Mouse (Mus musculus) forebrain, embryonic 12.5 days (tissue): ENCODE data around the gene Gpsm2. TPM values are rescaled to one million over a fixed set of nuclear protein-coding genes. Genes with fewer than 3 reads are reported as not detected.
A peak's percentile ranks its signal among the peaks of the same experiment; 100 is the strongest.

ENCODE experiments used
- ATAC-seq: fragments of 200-750 bp; cut with Nextera tagmentation; 2 replicates; pipeline ENCODE4 v1.8.0; 2017; ENCODE audit warnings: moderate TSS enrichment; ENCODE audit not compliant: low FRiP score
- H3K27ac ChIP-seq: fragments of 300-500 bp; sonication (generic); 2 replicates; pipeline ENCODE4 v1.5.1; 2016; ENCODE audit warnings: mild to moderate bottlenecking
- H3K27me3 ChIP-seq: fragments of 300-500 bp; sonication (generic); 2 replicates; pipeline ENCODE4 v1.6.1; 2016; ENCODE audit warnings: mild to moderate bottlenecking
- H3K36me3 ChIP-seq: fragments of 300-500 bp; sonication (generic); replicated peaks from 2 replicates; pipeline ENCODE4 v1.6.1; 2016; ENCODE audit warnings: mild to moderate bottlenecking
- H3K4me1 ChIP-seq: fragments of 300-500 bp; sonication (generic); 2 replicates; pipeline ENCODE4 v1.6.1; 2016
- H3K4me2 ChIP-seq: fragments of 300-500 bp; sonication (generic); 2 replicates; pipeline ENCODE4 v1.6.1; 2016; ENCODE audit warnings: mild to moderate bottlenecking, moderate library complexity
- H3K4me3 ChIP-seq: fragments of 300-500 bp; sonication (generic); replicated peaks from 2 replicates; pipeline ENCODE4 v1.5.1; 2016; ENCODE audit warnings: mild to moderate bottlenecking
- H3K9ac ChIP-seq: fragments of 300-500 bp; sonication (generic); 2 replicates; pipeline ENCODE4 v1.6.1; 2016; ENCODE audit warnings: mild to moderate bottlenecking
- H3K9me3 ChIP-seq: fragments of 300-500 bp; sonication (generic); 2 replicates; pipeline ENCODE4 v1.6.1; 2016
- WGBS: fragments of 180-500 bp; shearing (Covaris S2); methylation state at CpG from one replicate; pipeline ENCODE4 v1.1.7; 2016; 5-methylcytosine and 5-hydroxymethylcytosine counted together
- polyA plus RNA-seq: library from polyadenylated mRNA; unstranded; fragments of >200 nt; fragmentation: Nextera tagmentation; extraction: Ambion mirVana; gene quantifications from 2 replicates; pipeline ENCODE4 v1.2.1, GENCODE M21; 2016

Gene Gpsm2
- polyA plus RNA-seq, 1 experiment from 2014 or later: 103 TPM

DNA sequence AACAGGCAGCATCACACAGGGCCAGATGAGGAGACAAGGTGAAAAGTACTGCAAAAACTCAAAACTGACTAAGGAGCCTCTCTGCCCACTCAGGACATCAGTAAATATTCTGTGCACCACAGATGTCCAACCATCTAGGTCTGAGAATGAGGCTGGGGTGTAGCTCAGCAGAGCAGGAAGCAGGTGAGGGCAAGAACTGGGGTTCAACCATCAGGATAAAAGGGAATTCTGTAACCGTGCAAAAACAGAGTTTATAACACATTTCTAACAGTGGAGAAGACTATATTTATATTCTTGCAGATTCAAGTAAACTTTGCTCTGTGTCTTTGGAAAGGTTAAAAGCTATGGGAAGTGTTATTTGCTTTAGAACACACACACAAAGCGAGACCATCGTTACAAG is 2.3 kb downstream of the Gpsm2 start:
- Histone ChIP-seq H3K4me2 (peak overlapping the region; percentile 66), H3K27ac (no peak overlapping the region), H3K27me3 (no peaks in the 10 kb centered on the region), H3K9me3 (no peaks in the 10 kb centered on the region), H3K4me1 (peaks cover 29% of the 10 kb centered on the region), H3K4me3 (peak overlapping the region; percentile 71; the same call in 1 of the 2 replicates), H3K9ac (no peak overlapping the region), H3K36me3 (peaks cover 4% of the 10 kb centered on the region; the same call in 1 of the 2 replicates)
- 83% methylated on average over 3 of the region's 3 CpGs for WGBS
- ATAC-seq: no peak

DNA sequence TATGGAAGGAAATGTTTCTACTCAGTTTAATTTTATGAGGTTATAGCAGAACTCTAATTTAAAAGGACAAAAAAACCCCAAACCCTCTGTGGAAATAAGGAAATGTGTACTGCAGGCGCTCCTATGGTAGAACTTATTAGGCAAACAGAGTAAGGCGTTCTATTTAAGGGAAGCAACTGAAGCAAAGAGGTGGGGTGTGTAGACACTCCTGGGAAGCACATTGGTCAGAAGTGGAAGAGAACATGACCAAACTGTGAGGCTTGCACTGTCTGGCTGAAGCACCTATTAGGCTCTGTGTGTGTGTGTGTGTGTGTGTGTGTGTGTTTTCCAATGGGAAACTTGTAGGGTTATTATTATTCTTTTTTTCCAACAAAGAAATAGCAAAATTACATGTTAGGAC is 2.8 kb downstream of the Gpsm2 start:
- Histone ChIP-seq H3K4me2 (peak overlapping the region; percentile 66; the same call in 1 of the 2 replicates), H3K9ac (0 out of 2 replicates have a peak overlapping the region, but pooled peaks have one; percentile 12), H3K36me3 (peaks cover 4% of the 10 kb centered on the region; the same call in 1 of the 2 replicates), H3K27me3 (no peaks in the 10 kb centered on the region), H3K27ac (no peak overlapping the region), H3K4me1 (peaks cover 29% of the 10 kb centered on the region), H3K9me3 (no peaks in the 10 kb centered on the region), H3K4me3 (no peak overlapping the region)
- no peak for ATAC-seq
- WGBS: 92% methylated on average over 2 of the region's 2 CpGs

DNA sequence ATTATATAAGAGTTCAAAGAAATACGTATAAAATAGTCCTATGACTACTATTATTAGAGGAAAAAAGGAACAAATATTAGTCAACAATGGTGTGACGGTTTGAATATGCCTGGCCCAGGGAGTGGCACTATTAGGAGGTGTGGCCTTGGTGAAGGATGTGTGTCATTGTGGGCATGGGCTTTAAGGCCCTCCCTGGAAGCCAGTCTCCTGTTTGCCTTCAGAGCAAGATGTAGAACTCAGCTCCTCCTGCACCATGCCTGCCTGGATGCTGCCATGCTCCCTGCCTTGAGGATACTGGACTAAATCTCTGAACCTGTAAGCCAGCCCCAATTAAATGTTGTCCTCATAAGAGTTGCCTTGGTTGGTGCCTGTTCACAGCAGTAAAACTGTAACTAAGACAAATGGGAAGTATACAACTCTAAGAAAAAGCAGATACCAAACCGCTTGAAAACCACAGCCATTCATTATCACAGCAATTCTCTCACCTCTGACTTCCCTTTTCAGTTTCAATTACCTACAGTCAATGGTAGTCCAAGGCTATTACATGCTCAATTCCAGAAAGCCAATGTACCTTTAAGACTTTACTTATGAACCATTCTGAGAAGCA is 4.1 kb downstream of the Gpsm2 start:
- Histone ChIP-seq H3K4me3 (no peak overlapping the region), H3K9me3 (no peaks in the 10 kb centered on the region), H3K9ac (no peak overlapping the region), H3K4me2 (no peak overlapping the region), H3K27me3 (no peaks in the 10 kb centered on the region), H3K4me1 (peaks cover 32% of the 10 kb centered on the region), H3K27ac (no peak overlapping the region), H3K36me3 (peaks cover 4% of the 10 kb centered on the region; the same call in 1 of the 2 replicates)
- 92% methylated on average over 3 of the region's 3 CpGs for WGBS
- ATAC-seq: no peak

DNA sequence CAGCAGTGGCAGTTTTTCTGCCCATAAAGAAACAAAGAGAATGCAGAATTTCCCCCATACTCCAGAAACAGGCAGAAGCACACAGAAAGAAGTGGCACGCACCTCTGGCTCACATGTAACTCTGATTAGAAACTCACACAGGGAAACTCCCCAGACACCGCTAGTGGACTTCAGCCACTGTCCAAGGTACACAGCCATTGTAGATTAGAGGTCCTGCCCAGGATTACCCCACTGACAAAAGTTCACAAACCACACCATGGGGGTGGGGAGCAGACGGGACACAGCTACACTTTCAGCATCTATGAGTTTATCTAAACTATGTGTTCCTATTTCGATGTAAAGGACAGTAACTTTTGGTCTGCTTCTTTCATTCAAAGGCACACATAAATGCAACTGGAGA is 7.3 kb downstream of the Gpsm2 start:
- Histone ChIP-seq H3K4me1 (peaks cover 16% of the 10 kb centered on the region), H3K9me3 (no peaks in the 10 kb centered on the region), H3K9ac (no peak overlapping the region), H3K27ac (no peak overlapping the region), H3K36me3 (peaks cover 4% of the 10 kb centered on the region; the same call in 1 of the 2 replicates), H3K4me2 (no peak overlapping the region), H3K27me3 (no peaks in the 10 kb centered on the region), H3K4me3 (no peak overlapping the region)
- ATAC-seq: no peak
- WGBS: 95% methylated on average over 4 of the region's 4 CpGs

DNA sequence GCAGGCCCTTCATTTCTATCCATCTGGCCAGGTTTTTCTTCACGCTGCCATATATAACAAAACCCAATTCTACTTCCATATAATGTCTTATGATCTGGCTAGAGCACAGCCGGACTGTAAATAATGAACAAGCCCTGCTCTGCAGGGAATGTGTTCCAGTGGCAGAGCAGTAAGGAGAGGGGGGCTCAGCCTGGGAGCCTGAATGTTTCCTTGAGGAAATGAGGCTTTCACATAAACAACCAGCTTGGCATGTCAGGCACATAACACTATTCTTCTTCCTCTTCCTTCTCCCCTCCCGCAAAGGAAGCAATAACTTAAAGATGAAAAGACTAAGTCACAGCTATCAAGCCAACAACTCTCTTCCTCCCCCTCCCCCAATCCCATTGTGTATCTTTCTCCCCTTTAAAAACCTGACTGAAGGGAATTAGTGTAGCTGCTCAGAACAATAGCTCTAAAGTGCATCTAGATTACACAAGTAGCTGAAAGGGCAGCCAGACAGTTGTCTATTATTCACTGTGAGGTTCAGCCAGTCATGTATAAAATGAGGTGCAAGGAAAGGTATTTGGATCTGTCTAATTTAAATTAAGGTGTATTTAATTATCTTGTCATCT is 8.9 kb downstream of the Gpsm2 start:
- Histone ChIP-seq H3K9me3 (no peaks in the 10 kb centered on the region), H3K4me3 (no peak overlapping the region), H3K36me3 (peaks cover 4% of the 10 kb centered on the region; the same call in 1 of the 2 replicates), H3K27me3 (no peaks in the 10 kb centered on the region), H3K4me2 (no peak overlapping the region), H3K27ac (0 out of 2 replicates have a peak overlapping the region, but pooled peaks have one; percentile 32), H3K9ac (no peak overlapping the region), H3K4me1 (peaks cover 9% of the 10 kb centered on the region)
- WGBS: 43% methylated on average over 3 of the region's 3 CpGs
- no peak for ATAC-seq

DNA sequence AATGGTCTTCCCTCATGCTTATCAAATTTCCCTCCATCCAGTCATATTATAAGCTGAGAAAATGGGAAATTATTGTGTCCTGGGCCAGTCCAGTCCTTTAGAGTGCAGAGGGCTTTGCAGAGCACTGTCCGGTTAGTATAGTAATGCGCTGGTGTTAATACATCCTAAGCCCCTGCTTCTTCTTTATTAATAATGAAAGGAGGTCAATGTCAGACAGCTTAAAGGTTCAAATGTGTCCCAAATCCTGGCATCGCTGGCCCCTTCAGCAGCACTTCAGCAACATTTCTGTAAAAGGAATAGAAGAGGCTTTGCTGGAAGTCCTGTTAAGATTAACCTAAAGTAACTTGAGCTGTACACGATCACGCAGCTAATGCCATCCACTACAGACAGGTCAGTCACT is 10.8 kb downstream of the Gpsm2 start:
- WGBS: 92% methylated on average over 5 of the region's 5 CpGs
- peaks cover 11% of the 10 kb centered on the region for H3K36me3 ChIP-seq

DNA sequence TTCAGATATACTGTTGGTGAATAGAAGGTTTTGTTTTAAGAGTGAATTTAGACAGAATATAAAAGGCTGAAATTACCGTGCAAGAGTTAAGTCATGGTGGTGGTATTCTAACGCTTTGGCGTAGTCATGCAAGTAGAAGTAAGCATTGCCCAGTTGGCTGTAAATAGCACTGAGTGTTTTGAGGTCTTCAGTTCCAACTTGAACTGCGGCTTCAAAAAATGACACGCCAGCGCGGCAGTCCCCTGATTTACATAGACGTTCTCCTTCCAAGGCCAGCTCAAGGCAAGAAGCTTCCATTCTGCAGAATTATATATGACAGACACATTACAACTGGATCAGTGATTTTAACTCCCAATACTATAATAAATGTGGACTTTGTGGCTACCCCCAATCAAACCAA is 19.3 kb downstream of the Gpsm2 start:
- H3K4me2 ChIP-seq: no peak overlapping the region
- no peak overlapping the region for H3K4me3 ChIP-seq
- H3K9me3 ChIP-seq: no peaks in the 10 kb centered on the region
- no peaks in the 10 kb centered on the region for H3K27me3 ChIP-seq
- no peak overlapping the region for H3K9ac ChIP-seq
- peaks cover 52% of the 10 kb centered on the region for H3K36me3 ChIP-seq
- no peak overlapping the region for H3K27ac ChIP-seq
- no peaks in the 10 kb centered on the region for H3K4me1 ChIP-seq
- ATAC-seq: no peak
- WGBS: 90% methylated on average over 8 of the region's 8 CpGs

More for the DNA sequence above, 10.8 kb downstream of the Gpsm2 start:
- no peaks in the 10 kb centered on the region for H3K9me3 ChIP-seq
- H3K27ac ChIP-seq: no peak overlapping the region
- no peak overlapping the region for H3K9ac ChIP-seq
- no peaks in the 10 kb centered on the region for H3K27me3 ChIP-seq
- H3K4me2 ChIP-seq: no peak overlapping the region
- H3K4me1 ChIP-seq: peaks cover 9% of the 10 kb centered on the region
- no peak for ATAC-seq
- no peak overlapping the region for H3K4me3 ChIP-seq

DNA sequence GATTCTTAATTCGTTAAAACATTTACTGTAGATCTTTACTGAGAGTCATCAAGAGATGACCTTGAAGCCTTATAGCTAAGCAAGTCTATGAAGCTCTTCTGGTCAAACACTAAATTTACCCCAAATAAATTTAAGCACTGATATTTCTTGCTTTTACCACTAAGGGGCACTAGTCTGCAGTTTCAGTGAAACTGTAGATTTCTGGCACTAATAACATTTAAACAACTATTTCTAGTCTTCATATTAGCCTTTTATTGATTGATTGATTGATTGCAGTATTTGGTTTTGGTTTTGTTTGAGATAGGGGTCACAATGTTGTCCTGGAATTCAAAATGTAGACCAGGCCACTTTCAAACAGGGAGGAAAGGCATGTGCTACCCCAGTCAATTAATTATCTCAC is 20.9 kb downstream of the Gpsm2 start:
- H3K36me3 ChIP-seq: peaks cover 61% of the 10 kb centered on the region
- ATAC-seq: no peak
- H3K4me2 ChIP-seq: no peak overlapping the region
- 87% methylated on average over 1 of the region's 1 CpGs for WGBS
- no peaks in the 10 kb centered on the region for H3K4me1 ChIP-seq
- no peaks in the 10 kb centered on the region for H3K9me3 ChIP-seq
- no peak overlapping the region for H3K9ac ChIP-seq
- no peak overlapping the region for H3K4me3 ChIP-seq
- H3K27ac ChIP-seq: no peak overlapping the region
- no peaks in the 10 kb centered on the region for H3K27me3 ChIP-seq

DNA sequence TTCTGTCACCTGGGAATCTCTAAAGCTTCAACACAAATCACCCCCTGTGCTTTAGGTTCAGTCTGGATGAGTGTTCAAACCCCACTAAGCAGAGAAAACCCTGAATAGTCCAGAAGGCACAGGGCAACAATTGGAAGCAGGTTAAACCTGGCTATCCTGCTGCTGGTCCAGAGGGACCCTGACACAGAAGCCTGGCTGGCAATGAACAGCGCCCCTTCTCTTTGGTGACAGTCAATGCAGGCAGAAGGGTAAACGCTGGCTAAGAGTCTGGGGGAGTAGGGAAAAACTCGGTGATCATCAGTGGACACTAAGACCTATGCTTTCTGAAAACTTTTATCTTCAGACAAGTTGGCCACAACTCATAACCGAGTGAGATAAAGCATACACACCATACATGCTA is 22.3 kb downstream of the Gpsm2 start:
- H3K9me3 ChIP-seq: no peaks in the 10 kb centered on the region
- H3K9ac ChIP-seq: no peak overlapping the region
- H3K27ac ChIP-seq: no peak overlapping the region
- H3K36me3 ChIP-seq: peaks cover 70% of the 10 kb centered on the region
- ATAC-seq: no peak
- no peaks in the 10 kb centered on the region for H3K27me3 ChIP-seq
- H3K4me3 ChIP-seq: no peak overlapping the region
- WGBS: 94% methylated on average over 4 of the region's 4 CpGs
- no peak overlapping the region for H3K4me2 ChIP-seq
- H3K4me1 ChIP-seq: no peaks in the 10 kb centered on the region

DNA sequence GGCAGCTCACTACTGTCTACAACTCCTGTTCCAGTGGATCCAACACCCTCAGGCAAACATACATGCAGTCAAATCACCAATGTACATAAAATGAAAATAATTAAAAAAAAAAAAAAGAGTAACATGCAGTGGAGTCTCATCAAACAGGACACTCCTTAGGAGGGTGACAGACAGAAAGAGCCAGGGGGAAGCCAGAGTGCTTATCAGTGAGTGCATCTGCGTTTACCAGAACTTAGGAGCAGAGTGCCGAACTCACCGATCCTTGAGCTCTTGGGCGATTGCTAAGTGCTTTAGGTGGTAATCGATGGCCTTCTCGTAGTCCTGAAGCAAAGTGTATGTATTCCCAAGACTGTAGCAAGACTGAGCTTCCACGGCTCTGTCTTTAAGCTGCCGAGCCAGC is 23.4 kb downstream of the Gpsm2 start:
- no peaks in the 10 kb centered on the region for H3K9me3 ChIP-seq
- ATAC-seq: no peak
- WGBS: 95% methylated on average over 8 of the region's 8 CpGs
- H3K36me3 ChIP-seq: peaks cover 81% of the 10 kb centered on the region
- H3K27ac ChIP-seq: no peak overlapping the region
- no peak overlapping the region for H3K4me3 ChIP-seq
- no peak overlapping the region for H3K9ac ChIP-seq
- no peaks in the 10 kb centered on the region for H3K4me1 ChIP-seq
- no peaks in the 10 kb centered on the region for H3K27me3 ChIP-seq
- no peak overlapping the region for H3K4me2 ChIP-seq

DNA sequence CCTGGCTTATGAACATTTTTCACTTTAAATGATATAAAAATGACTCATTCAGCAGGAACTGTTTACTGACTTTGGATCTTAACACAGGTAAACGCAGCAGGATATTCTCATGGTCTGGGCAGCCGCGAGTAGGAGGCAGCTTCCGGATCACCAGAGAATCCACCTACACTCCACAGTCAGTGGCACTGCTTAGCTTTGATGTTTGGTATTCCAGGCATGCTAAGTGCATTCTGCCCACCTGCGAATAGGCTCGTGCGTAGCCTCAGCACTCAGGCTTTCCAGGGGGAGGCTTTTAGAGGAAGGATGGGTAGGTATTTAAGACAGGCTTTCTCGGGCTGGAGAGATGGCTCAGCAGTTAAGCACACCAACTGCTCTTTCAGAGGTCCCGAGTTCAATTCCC is 27.8 kb downstream of the Gpsm2 start:
- Histone ChIP-seq H3K9ac (no peak overlapping the region), H3K4me1 (no peaks in the 10 kb centered on the region)
- WGBS: 92% methylated on average over 9 of the region's 9 CpGs

DNA sequence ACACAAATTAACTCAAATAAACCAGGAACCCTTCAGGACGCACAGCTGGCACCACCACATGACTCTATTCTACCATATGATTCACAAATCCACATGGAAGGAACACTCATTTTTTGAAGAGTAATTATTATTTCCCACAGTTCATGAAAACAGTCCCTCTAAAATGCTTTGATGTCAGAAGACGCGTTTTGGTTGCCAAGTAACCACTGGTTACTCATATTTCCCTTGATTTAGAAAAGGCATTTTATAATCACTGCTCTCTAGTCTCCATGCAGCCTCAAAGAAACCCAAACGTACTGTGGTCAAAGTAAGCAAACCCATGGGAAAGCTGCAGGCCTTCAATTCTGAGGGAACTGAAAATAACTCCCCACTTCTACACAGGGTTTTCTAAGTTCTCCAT is 32.1 kb downstream of the Gpsm2 start:
- 0 out of 2 replicates have a peak overlapping the region, but pooled peaks have one; percentile 25 for H3K27ac ChIP-seq
- no peak overlapping the region for H3K4me2 ChIP-seq
- peaks cover 65% of the 10 kb centered on the region for H3K36me3 ChIP-seq
- H3K4me3 ChIP-seq: no peak overlapping the region
- no peaks in the 10 kb centered on the region for H3K4me1 ChIP-seq
- H3K9me3 ChIP-seq: no peaks in the 10 kb centered on the region
- ATAC-seq: no peak
- WGBS: 76% methylated on average over 4 of the region's 4 CpGs
- no peak overlapping the region for H3K9ac ChIP-seq
- H3K27me3 ChIP-seq: no peaks in the 10 kb centered on the region

More for the DNA sequence above, 27.8 kb downstream of the Gpsm2 start:
- H3K9me3 ChIP-seq: no peaks in the 10 kb centered on the region
- no peak overlapping the region for H3K27ac ChIP-seq
- no peak overlapping the region for H3K4me2 ChIP-seq
- H3K27me3 ChIP-seq: no peaks in the 10 kb centered on the region
- peaks cover 65% of the 10 kb centered on the region for H3K36me3 ChIP-seq
- H3K4me3 ChIP-seq: no peak overlapping the region
- ATAC-seq: no peak

DNA sequence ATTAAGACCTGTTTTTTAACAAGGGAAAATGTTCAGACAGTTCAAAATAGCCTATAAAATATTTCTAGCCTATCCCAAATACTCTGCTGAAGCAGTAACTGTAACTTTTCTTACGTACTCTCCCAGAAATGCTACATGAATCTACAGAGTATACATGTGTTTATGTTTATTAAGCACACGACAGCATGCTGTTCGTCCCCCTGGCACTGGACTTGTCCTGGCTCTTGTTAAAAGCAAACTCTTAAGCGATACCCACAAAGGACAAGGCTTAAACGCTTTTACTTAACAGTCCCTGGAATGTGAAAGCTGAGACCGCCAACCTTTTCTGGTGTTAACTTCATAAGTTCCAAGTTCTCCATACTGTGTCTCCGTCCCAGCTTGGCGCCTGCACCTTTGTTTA is 32.7 kb downstream of the Gpsm2 start:
- H3K4me2 ChIP-seq: no peak overlapping the region
- no peaks in the 10 kb centered on the region for H3K9me3 ChIP-seq
- peaks cover 62% of the 10 kb centered on the region for H3K36me3 ChIP-seq
- no peak overlapping the region for H3K9ac ChIP-seq
- H3K4me1 ChIP-seq: no peaks in the 10 kb centered on the region
- no peak overlapping the region for H3K4me3 ChIP-seq
- no peak for ATAC-seq
- H3K27ac ChIP-seq: no peak overlapping the region
- WGBS: 75% methylated on average over 8 of the region's 8 CpGs
- no peaks in the 10 kb centered on the region for H3K27me3 ChIP-seq
